Mouse (Mus musculus) A20 (cell line): ENCODE measurements at regions not wholly inside any gene's neighbourhood (a gene's known extent, or its start where the extent isn't known, plus 50 kb on each side); places are given as distances from the start of the nearest gene placed in this dataset.
A peak's percentile ranks its signal among the peaks of the same experiment; 100 is the strongest.

Experiments
- DNase-seq: peaks from one replicate; pipeline ENCODE4 v3.0.0-alpha.2; 2011; ENCODE audit warnings: low read depth, low spot score

DNA sequence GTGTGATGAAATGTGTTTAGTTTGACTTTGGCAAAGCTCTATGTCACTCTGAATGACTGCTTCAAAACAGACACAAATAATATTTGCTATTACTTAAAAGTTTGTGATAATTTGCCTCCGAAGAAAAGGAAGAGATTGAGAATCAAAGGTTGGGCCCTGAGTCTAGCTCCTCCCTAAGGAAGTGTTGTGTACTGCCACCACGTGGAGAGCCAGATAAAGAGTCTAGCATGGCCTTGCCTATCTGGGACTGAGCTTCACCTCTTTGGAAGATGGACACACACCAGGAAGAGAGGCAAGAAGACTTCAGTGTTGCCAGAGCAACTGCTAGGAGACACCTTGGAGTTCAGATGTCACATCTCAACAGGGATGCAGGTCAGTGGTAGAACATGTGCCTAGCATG is 258.5 kb downstream of the Cog6 start:
- DNase-seq = peak; percentile 71

DNA sequence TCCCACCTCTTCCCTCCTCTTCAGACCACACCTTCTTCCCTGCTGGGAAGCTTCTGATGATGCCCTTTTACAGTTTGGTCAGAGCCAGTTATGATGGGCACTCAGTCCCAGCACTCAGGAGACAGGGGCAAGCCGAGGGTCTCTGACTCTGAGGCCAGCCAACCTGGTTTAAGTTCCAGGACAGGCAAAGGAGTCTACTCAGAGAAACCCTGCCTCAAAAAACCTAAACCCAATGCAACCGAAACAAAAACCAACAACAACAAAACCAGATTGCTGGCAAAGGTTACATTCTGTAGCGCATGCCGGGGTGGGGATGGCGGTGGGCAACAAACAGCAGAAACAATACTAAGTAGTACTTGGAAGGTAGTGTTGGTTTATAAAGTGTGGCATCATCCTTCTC is 260.2 kb downstream of the Cog6 start:
- DNase-seq = no peak

DNA sequence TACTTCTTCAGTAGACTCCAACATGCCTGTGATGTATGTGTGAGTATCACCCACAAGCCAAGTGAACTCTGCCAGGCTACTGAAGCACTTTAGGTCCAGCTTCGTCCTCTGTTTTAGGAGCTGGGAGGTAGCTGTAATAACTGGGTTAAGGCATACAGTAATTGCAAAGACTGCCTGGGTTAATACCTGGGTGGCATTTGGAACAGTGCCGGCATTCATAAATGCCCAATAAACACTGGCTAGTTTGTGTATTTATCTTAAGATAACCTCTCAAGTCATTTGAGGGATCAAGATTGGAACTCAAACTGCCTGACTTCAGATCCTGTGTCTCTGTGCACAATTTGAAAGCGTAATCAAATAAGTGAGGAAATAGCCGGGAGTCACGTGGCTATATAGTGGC is 261.0 kb downstream of the Cog6 start:
- DNase-seq = no peak

DNA sequence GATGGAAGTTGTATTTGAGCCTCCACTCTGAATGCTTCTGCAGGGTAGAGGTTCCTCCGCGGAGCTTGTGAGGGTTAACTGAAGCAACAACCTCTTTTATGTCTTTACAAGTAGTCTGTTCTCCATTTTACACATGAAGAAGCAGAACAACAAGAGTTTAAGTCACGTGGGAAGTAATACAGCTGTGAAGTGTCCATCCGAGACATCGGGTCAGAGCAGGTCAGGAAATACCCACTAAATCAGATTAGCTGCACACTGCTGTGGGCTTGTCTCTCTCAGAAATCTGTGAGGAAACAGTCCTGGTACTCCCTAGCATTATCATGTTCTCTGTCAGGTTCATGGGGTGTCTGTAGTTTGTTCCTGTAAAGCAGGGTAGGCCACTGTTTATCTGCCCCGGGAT is 262.1 kb downstream of the Cog6 start:
- peak; percentile 80 for DNase-seq

DNA sequence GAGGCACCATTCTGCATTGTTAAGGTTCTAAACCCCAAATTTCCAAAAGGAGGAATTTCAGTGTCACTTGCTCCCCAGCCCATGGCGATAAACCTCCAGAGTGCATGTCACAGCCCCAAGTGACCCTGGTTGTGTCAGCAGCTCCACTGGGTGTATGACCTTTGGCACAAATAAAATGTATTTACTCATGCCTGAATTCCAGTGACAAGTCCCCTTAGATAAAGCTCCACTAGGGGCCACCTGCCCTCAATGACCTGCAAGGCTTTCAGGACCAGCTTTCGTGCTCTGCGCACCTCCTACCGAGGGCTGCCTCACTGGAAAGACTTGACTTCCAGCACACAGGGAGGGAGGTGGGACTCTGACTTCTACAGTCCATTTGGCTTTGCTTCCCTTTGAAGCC is 262.6 kb downstream of the Cog6 start:
- no peak for DNase-seq

DNA sequence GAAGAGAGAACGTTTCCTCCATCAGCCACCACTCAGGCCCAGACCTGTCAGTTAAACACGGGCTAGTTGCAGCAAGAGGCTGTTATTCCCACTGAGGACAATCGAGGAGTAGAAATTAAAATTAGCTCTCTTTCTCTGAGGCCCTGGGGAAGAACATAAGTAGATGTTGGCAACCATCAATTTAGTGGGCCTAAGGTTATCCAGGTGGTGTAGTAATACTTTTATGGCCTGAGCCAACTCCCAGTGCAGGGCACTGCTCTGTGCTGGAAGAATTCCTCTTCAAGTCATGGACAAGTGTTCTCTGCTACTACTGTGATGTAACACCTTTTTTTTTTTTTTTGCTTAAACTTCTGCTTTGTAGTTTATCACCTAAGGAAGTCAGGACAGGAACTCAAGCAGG is 270.1 kb downstream of the Cog6 start:
- no peak for DNase-seq

DNA sequence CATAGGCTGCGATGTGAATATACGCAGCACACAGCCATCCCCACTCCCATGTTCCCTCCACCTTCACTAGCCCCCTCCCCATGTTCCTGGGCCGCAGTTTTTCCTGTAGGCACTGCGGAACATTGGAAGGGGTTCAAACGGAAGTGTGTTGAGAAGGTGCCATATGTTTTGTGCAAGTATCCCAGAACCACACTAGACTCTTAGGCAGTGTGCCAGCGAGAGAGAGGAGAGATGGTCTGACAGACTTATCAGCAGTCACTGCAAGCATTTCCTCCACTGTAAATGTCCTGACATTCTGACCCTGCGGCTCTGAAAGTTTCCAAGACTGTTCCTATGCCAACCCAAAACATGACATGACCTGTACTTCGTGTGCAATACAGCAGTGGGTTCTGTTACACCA is 272.7 kb downstream of the Cog6 start:
- DNase-seq = no peak

DNA sequence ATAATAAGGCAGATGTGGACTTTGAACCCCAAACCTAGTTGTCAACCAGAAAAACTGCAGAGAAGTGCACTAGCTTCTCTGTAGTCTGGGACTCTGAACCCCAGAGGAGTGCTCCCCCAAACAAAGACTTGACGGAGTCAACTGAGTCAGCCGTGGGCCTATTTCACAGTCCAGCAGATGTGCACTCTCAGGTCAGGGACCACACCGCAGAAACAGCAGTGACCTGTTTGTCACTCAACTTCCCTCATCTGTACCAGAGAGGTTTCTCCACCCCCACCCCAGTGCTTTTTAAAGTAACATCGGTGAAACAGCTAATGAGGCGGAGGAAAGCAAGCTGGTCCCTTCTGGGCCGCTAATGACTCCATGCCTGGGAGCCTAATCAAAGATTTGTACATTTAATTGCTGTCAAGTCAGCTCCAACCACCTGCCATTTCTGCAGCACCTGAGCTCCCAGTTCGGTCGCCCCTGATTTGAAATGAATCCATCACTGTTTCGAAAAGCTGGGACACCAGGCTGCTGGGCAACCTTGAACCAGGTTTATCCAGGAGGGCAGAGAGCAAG is 276.5 kb downstream of the Cog6 start:
- peak; percentile 59 for DNase-seq

DNA sequence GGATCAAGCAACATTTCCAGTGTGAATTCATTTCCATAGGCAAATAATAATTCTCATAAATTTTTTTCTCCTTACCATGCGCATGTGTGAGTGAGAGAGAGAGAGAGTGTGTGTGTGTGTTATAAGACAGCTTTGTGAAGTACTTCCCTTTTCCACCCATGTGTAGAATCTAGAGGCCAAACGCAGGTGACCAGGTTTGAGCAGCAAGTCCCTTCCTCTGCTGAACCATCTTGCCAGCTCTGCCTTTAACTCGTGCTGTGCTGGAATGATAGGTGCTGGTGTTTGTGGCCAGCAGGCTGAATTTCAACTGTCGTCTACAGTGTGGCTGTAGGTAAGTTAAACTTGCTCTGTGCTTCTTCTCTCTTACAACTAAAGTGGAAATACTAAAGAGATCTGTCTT is 277.5 kb downstream of the Cog6 start:
- peak; percentile 78 for DNase-seq

DNA sequence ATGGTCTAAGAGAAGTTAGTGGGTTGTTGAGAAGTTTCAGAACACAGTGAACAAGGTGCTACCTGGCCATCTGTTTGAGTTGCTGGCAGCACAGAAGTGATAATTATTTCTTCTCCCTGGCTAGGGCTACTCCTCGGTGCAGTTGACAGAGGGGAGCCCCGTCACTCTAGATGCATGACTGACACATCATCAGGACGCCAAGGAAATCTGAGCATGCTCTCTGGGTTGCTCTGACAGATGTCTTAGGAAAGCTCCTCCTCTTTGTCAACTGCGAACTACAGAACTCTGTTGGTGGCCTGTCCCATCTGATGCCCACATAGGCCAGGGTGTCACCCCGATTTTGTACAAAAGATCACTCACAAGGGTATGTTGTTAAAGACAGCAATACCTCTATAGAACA is 278.7 kb downstream of the Cog6 start:
- DNase-seq = no peak

DNA sequence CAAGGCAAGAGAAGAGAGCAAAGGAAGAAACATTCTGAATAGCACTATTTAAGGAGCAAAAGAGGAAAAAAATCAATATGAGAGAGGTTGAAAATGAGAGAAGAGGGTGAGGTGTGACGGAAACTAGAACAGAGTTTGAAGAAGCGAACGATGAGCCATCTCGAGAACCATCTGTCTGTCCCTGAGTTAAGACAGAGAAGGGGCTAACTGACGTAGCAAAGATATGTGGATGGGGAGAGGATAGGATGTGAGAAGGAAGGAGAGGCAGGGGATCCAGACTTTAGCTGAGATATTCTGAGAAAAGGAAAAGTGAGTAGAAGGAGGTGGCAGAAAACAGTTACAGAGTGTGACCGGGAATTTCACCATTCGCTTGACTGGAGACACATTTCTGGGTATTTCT is 281.1 kb downstream of the Cog6 start:
- no peak for DNase-seq

DNA sequence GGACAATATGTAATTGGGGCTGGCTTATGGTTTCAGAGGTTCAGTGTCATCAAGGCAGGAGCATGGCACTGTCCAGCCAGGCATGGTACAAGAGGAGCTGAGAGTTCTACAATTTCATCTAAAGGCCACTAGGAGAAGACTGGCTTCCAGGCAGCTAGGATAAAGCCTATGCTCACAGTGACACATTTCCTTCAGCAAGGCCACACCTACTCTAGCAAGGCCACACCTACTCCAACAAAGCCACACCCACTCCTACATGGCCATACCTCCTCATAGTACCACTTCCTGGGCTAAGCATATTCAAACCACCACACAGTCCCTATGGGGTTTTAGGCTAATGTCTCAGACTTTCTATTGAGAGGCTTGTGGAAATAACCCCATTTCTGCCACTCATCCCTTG is 285.1 kb downstream of the Cog6 start:
- no peak for DNase-seq

DNA sequence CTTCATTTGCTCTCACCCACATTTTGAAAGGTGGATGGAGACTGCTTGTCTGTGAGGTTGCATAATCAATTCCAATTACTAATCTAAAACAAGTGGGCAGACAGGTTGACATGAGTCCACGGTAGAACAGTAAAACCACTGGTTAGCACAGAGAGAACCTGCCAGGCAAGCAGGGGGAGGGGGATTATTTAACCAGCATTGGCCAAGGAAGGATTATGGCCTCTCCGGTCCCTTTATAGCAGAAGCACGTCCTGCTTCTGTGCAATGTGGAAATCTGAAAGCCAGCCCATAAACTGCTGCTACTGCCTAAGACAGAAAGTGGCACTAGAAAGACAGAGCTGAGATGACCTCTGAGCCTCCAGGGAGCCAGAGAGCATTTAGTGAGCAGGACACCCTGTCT is 285.5 kb downstream of the Cog6 start:
- no peak for DNase-seq

DNA sequence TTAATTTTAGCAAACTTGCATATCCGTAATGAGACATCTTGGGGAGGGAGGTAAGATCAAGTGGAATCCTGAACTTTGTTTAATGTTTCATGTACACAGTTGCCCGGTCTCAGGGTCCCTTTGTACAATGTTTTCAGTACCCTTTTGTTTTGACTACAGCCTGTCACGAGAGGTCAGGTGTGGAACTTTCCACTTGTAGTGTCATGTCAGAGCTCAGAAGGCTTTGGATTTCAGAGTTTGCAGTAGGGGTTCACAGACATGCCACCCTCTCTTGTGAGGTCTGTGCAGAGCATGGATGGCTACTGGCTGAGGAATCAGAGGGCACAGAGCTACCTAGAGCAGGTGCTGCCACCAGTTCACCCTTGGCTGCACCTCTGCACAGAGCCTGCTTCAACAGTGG is 287.3 kb downstream of the Cog6 start:
- DNase-seq = no peak

DNA sequence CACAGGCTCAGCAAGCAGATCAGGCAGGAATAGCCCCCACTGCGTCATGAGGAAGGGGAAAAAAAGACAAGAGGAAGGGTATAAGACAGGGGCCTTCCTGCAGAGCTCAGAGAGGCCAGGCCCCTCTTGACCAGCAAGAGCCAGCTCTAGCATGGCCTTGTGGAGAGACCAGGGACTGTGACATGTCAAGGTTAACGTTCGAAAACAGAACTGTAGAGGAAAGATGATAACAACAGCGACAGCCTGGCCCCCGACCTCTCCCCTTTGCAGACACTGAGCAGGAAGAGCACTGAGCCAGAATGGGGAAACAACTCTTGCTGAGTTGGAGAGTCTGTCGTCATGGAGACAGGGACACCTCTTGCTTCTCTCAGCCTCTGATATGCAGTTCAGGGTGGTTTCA is 288.2 kb downstream of the Cog6 start:
- no peak for DNase-seq

DNA sequence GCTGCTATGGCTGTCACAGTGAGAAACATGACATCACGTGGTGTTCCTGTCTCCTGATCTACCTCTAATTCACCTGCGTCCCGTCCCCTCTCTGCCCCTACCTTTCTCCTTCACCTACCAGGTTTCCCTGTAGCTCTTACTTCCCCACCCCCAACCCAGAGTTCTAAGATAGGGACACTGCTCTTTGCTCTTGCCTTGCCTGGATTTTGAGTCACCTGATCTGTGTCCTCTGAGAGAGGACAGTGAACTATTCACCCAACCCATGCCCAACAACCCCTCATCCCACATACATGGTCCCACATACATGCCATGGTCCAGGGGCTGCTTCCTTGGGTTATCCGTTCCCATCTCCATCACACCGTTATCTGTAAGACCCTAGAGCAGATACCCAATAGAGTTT is 288.6 kb downstream of the Cog6 start:
- DNase-seq = no peak

DNA sequence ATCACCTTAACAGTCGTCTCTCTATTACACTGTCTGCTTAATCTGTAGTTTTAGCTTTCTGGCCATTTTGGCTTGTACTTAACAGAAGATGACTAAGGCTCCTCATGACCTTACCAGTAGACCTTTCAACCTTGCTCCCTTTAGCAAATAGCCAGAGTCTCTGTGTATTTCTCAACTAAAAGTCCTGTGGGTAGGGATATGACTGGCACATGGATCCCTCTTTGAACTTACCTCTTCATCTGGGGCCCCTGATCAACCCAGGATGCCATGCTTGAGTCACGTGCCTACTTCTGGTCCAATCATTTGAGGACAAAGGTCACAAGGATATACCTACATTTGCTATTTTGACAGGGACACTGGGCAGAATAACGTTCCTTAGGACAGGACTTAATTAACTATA is 292.7 kb downstream of the Cog6 start:
- no peak for DNase-seq

DNA sequence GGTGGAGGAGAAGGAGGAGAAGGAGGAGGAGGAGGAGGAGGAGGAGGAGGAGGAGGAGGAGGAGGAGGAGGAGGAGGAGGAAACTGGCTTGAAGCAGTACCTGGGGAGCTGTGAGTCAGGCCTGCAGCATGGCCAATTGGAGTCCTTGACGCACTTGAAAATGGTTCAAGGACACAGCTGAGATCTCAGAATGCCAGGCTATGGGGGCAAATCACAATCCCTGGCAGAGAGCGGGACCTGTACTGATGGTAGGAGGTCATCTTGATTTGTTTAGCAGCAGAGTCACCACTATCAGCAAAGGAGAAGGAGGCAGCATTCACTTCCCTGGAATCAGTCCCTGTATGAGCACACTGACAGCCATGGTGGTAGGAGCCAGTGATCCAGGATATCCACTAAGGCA is 294.1 kb downstream of the Cog6 start:
- no peak for DNase-seq

DNA sequence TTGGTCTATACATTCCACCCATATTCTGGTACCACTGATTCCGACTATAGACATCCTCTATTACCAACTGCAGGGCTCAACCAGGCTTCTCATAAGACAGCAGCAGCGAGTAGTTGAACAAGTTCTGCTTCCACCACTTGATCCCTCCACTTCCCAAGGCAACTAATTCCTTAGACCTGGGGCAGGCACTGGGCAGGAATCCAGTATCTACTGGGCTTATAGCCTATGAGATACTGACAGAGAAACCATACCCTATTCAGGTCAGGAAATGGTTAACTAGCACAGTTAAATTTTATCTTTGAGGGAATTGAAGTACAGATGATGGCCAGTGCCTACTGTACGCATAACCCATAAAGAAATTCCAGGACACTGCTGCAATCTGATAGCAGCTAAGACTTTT is 297.9 kb downstream of the Cog6 start:
- DNase-seq = no peak

DNA sequence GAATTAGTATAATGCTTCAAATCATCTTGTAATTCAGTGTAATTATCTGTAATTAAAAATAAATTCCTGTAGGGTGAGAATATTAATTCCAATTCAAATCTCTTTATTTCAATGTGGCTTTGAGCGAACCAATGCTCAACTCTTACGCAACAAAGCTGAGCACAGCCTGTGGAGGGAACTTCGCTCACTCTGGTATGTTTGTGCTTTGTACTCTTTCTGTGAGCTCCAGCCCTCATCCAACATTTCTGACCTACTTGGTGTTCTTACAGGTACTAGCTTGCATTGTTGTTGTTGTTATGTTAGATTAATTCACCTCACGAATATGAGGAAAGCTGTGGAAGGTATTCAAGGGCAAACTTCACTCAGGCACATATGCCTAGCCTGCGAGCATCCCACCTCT is 299.7 kb downstream of the Cog6 start:
- DNase-seq = no peak

DNA sequence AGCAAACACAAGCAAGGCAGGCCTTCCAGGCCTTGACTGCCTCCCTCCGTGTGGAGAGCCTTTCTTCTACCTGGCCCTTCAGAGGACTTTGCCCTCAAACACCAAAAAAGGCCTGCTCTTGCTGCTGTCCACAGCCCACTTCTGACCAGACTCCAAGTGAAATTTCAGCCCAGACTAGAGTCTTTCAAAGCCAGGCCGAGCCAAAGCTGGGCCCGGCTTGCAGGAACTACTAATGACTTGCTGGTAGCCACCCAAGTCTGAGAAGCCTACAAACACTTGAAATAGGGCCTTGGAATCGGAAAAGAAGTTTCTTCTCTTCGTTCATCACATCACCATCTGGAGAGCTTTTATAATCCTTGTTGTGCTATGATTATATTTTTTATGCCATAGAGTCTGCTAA is 304.9 kb downstream of the Cog6 start:
- DNase-seq = no peak

DNA sequence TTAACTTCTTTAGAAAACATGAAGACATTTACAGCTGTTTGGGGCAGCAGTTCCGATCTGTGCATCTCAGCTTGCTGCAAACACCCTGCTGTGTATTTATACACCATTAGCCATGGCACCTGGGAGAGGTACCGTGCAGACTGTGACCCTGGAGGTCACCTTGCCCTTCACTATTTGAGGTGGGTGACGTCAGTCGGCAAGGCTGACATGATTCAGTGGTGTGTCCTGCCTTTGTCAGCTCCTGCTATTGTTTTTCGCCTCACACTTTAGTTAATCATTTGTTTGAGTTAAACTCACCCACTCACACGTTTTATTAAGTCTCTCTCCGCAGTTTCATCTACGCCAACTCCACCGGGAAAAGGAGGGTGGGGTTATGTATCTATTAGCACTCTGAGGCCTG is 305.9 kb downstream of the Cog6 start:
- DNase-seq = no peak

DNA sequence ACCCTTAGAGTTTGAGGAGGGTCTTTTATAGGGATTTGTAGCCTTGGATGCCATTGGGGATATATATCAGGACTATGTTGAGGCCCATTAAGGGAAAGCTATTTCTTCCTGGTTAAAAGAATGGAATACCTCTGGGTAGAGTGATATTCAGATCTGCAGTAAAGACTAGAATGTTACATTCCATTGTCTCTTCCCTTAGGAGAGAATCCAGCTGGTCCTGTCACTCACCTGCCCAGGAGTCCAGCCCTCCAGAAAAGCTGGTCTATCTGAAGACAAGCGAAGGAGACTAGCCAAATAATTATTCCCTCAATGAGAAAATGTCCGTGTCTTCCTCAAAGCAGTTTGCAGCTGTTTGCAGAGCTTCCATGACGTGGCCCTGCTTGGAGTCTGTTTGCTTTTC is 308.3 kb downstream of the Cog6 start:
- DNase-seq = no peak

DNA sequence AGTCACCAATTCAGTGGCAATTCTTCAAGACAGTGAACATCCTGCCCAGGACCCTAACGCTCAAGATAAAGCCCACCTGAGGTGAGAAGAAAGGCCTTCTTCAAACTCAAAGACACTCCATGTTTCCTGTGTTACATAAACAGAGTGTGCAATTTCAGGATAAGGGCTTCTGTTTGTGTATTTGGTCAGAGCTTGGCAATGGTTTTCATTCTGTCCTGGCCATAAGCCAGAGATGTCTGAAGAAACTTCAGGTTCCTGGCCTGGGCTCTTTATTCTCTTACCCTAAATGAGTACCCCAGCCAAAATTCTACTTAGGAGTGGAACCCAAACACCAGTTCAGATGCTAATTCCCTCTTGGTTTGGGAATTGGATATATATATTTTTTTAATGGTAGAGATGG is 308.7 kb downstream of the Cog6 start:
- no peak for DNase-seq

DNA sequence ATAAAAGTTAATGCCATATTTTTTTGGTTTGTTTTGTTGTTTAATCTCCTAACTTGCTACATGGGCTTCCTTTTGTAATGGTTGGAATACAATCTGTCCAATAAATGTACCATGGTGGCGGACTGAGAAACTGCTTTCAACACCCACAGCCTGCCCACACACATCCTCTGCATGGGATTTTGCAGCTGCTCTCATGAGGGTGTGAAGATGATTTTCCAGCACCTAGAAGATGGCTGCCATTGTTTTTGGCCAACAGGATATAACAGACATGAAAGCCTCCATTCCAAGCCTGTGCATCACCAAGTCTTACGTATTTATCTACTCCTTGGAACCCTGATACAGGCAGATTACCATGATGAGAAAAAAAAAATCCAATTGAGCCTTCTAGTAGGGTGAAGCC is 310.4 kb downstream of the Cog6 start:
- DNase-seq = no peak
